Mouse (Mus musculus): ENCODE data around the gene Slc17a6.
"Not testable (repeated sequence)": the region's sequence is repeated elsewhere in the genome, so short reads cannot be mapped to it uniquely, and the experiment has no call there.

Slc17a6 gene

GRCm38 (mm10) chr7:51693539-51694217, 71.9 kb downstream of the Slc17a6 start:
- DNase-seq (ENCODE audit: low spot score) = no peak

GRCm38 (mm10) chr7:51694452-51694851, 72.6 kb downstream of the Slc17a6 start:
- DNase-seq (ENCODE audit: low spot score) = no peak

GRCm38 (mm10) chr7:51709508-51709907, 87.7 kb downstream of the Slc17a6 start:
- no peak for DNase-seq (ENCODE audit: low spot score)

GRCm38 (mm10) chr7:51710346-51710745, 88.5 kb downstream of the Slc17a6 start:
- not testable (repeated sequence) for DNase-seq (ENCODE audit: low spot score)

- no peak for DNase-seq (ENCODE audit: low spot score)
Observed at GRCm38 (mm10) chr7:51715771-51716170, 94.0 kb downstream of the Slc17a6 start.
